Mouse (Mus musculus) brain, embryonic 14.5 days (tissue): ENCODE measurements around the gene Fam189a1.

ENCODE experiments used
- CTCF ChIP-seq: fragments of 200-500 bp; IDR thresholded peaks from 2 replicates; pipeline ENCODE4 v1.5.1; 2012; ENCODE audit warnings: inconsistent platforms, mild to moderate bottlenecking, moderate library complexity, borderline replicate concordance; ENCODE audit not compliant: insufficient read depth, insufficient read length; ENCODE audit errors: extremely low read depth
- POLR2A ChIP-seq: fragments of 200-500 bp; IDR thresholded peaks from 2 replicates; pipeline ENCODE4 v1.6.1; 2012; ENCODE audit warnings: mild to moderate bottlenecking, inconsistent platforms, borderline replicate concordance; ENCODE audit not compliant: poor library complexity, insufficient read depth, insufficient read length, severe bottlenecking; ENCODE audit errors: extremely low read depth

- TF ChIP-seq CTCF (no peak), POLR2A (no peak)
Measured at GRCm38 (mm10) chr7:64819683-64820082, 336.7 kb downstream of the Fam189a1 start.
